Mouse (Mus musculus) lung, postnatal 0 days (tissue): ENCODE measurements around the gene Cdc42bpb. TPM values are rescaled to one million over a fixed set of nuclear protein-coding genes. Genes with fewer than 3 reads are reported as not detected.

ENCODE experiments used
- ATAC-seq: fragments of 200-750 bp; cut with Nextera tagmentation; 2 replicates; pipeline ENCODE4 v1.8.0; 2017; ENCODE audit warnings: moderate library complexity
- DNase-seq: peaks from one replicate; pipeline ENCODE4 v3.0.0-alpha.2; 2016; ENCODE audit warnings: low spot score
- H3K27ac ChIP-seq: fragments of 300-500 bp; sonication (generic); 2 replicates; pipeline ENCODE4 v1.5.1; 2014; ENCODE audit warnings: antibody characterized with exemption, mild to moderate bottlenecking, low read length, mixed read lengths
- H3K27me3 ChIP-seq: fragments of 300-500 bp; sonication (generic); replicated peaks from 2 replicates; pipeline ENCODE4 v1.6.1; 2014; ENCODE audit warnings: low read length, mixed read lengths; ENCODE audit not compliant: insufficient read depth
- H3K36me3 ChIP-seq: fragments of 300-500 bp; sonication (generic); 2 replicates; pipeline ENCODE4 v1.6.1; 2014; ENCODE audit warnings: low read length, mixed read lengths; ENCODE audit not compliant: insufficient read depth
- H3K4me1 ChIP-seq: fragments of 300-500 bp; sonication (generic); 2 replicates; pipeline ENCODE4 v1.6.1; 2014; ENCODE audit warnings: antibody characterized with exemption, low read depth, low read length, mixed read lengths; ENCODE audit not compliant: insufficient read depth
- H3K4me2 ChIP-seq: fragments of 300-500 bp; sonication (generic); replicated peaks from 2 replicates; pipeline ENCODE4 v1.6.1; 2014; ENCODE audit warnings: low read depth, mild to moderate bottlenecking, low read length, moderate library complexity, mixed read lengths
- H3K4me3 ChIP-seq: fragments of 300-500 bp; sonication (generic); 2 replicates; pipeline ENCODE4 v1.5.1; 2014; ENCODE audit warnings: low read depth, low read length
- H3K9ac ChIP-seq: fragments of 300-500 bp; sonication (generic); replicated peaks from 2 replicates; pipeline ENCODE4 v1.6.1; 2014; ENCODE audit warnings: low read depth, mild to moderate bottlenecking
- H3K9me3 ChIP-seq: fragments of 300-500 bp; sonication (generic); 2 replicates; pipeline ENCODE4 v1.6.1; 2016; ENCODE audit warnings: low read length, mixed read lengths
- CTCF ChIP-seq: IDR thresholded peaks from 2 replicates; pipeline ENCODE4 v1.5.1; 2016; ENCODE audit warnings: antibody characterized with exemption, mild to moderate bottlenecking
- EP300 ChIP-seq: IDR thresholded peaks from 2 replicates; pipeline ENCODE4 v1.6.1; 2016; ENCODE audit warnings: antibody characterized with exemption, mild to moderate bottlenecking, control low read depth
- whole genome bisulfite sequencing: fragments of 180-500 bp; shearing (Covaris S2); extraction: QIAGEN DNeasy Blood & Tissue Kit; methylation state at CpG from one replicate; pipeline ENCODE4 v1.1.7; 2014; 5-methylcytosine and 5-hydroxymethylcytosine counted together
- polyA plus RNA-seq: library from polyadenylated mRNA; unstranded; fragments of >200 nt; fragmentation: Nextera tagmentation; extraction: Ambion mirVana; gene quantifications from 2 replicates; pipeline ENCODE4 v1.2.1, GENCODE M21; 2015

Cdc42bpb gene
- polyA plus RNA-seq, 1 experiment from 2014 or later, result 32.5 TPM

DNA sequence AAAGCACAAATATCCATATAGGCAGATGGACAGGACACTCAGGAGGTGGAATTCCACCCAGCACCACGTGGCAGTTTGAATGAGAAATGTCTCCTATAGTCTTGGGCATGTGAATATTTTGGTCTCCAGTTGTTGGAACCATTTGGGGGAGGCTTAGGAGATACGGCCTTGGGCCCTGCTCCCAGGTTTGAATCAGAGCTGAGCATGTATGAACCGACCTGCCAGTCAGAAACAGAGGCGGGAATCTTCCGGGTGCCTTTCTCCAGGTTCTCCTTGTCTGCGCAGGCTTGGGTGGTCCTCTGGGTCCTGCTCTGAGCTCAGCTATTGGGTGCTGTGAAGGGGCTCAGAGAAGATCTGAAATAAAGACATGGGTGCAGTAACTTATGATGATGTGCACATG is 16.5 kb upstream of the Cdc42bpb start:
- ATAC-seq, result no peak
- WGBS, result 82% methylated on average over 6 of the region's 6 CpGs
- TF ChIP-seq CTCF (no peak), EP300 (no peak)
- Histone ChIP-seq H3K27me3 (no peaks in the 10 kb centered on the region), H3K36me3 (no peaks in the 10 kb centered on the region), H3K9me3 (no peaks in the 10 kb centered on the region), H3K4me2 (no peak overlapping the region), H3K4me3 (no peak overlapping the region), H3K27ac (no peak overlapping the region), H3K9ac (no peak overlapping the region), H3K4me1 (no peaks in the 10 kb centered on the region)
- DNase-seq, result no peak

GRCm38 (mm10) chr12:111387146-111387545 is 9.6 kb upstream of the Cdc42bpb start:
- Histone ChIP-seq H3K9ac (no peak overlapping the region), H3K36me3 (no peaks in the 10 kb centered on the region), H3K27ac (peak overlapping the region; percentile 34; the same call in 1 of the 2 replicates), H3K4me1 (peaks cover 6% of the 10 kb centered on the region; the same call in 1 of the 2 replicates), H3K4me3 (no peak overlapping the region), H3K4me2 (no peak overlapping the region), H3K9me3 (no peaks in the 10 kb centered on the region), H3K27me3 (no peaks in the 10 kb centered on the region)
- DNase-seq, result peak; percentile 37
- TF ChIP-seq CTCF (no peak), EP300 (no peak)
- ATAC-seq, result peak; percentile 36
- 50% methylated on average over 4 of the region's 4 CpGs for WGBS

DNA sequence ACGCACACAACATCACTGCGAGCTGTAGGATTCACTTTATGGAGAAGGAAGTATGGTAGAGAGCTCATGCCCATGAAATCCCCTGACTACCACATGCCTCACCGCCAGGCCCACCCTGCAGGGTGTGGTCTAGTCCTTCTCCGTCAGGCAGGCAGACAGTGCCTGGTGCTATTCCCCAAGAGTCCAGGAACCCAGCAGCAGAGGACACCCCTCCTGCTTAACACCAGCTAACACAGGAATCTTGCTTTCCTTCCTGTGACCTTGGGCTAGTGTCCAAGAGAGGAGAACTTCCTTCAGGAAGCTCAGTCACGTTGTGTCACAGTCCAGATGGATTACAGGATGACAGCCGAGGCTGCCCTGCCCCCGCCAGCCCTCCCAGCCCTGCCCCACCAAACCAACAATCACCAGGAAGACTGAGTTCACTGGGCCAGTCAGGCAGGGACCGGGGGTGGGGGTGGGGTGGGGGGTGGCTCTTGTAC is 9.2 kb upstream of the Cdc42bpb start:
- ATAC-seq (peak; percentile 97), DNase-seq (peak; percentile 86)
- H3K4me3 ChIP-seq, result no peak overlapping the region
- H3K9ac ChIP-seq, result no peak overlapping the region
- H3K27ac ChIP-seq, result peak overlapping the region; percentile 77
- H3K4me2 ChIP-seq, result no peak overlapping the region
- peaks cover 6% of the 10 kb centered on the region; the same call in 1 of the 2 replicates for H3K4me1 ChIP-seq
- WGBS, result 20% methylated on average over 8 of the region's 8 CpGs
- H3K9me3 ChIP-seq, result no peaks in the 10 kb centered on the region
- no peaks in the 10 kb centered on the region for H3K27me3 ChIP-seq
- TF ChIP-seq CTCF (no peak), EP300 (peak; percentile 92)
- H3K36me3 ChIP-seq, result no peaks in the 10 kb centered on the region

- DNase-seq, result no peak
- Histone ChIP-seq H3K4me3 (no peak overlapping the region), H3K4me2 (no peak overlapping the region), H3K27me3 (no peaks in the 10 kb centered on the region), H3K4me1 (peaks cover 6% of the 10 kb centered on the region; the same call in 1 of the 2 replicates), H3K9ac (no peak overlapping the region), H3K9me3 (no peaks in the 10 kb centered on the region), H3K27ac (peak overlapping the region; percentile 77), H3K36me3 (no peaks in the 10 kb centered on the region)
- ATAC-seq, result no peak
- WGBS, result 75% methylated on average over 13 of the region's 13 CpGs
- TF ChIP-seq EP300 (no peak), CTCF (no peak)
Observed at GRCm38 (mm10) chr12:111385883-111386641, 8.5 kb upstream of the Cdc42bpb start.

DNA sequence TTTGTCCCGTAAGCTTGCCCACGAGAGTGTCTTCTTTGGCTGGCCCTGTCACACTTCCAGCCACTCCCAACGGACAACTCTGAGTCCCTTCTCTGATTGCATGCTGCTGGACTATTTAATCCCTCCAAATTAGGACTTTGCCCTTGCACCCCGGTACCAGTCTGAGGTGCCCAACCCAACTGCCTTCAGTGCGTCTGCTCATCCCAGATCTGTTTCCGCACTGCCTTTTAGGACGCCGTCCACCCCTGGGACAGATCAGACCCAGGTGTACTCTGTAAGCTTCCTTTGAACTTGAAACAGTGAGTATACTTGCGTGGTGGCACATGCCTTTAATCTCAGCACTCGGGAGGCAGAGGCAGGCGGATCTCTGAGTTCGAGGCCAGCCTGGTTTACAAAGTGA is 1.3 kb upstream of the Cdc42bpb start:
- no peak overlapping the region for H3K9ac ChIP-seq
- H3K27me3 ChIP-seq, result no peaks in the 10 kb centered on the region
- H3K27ac ChIP-seq, result no peak overlapping the region; the same call in 1 of the 2 replicates
- H3K36me3 ChIP-seq, result no peaks in the 10 kb centered on the region
- ATAC-seq (no peak), DNase-seq (no peak)
- H3K4me3 ChIP-seq, result no peak overlapping the region
- H3K4me2 ChIP-seq, result no peak overlapping the region
- no peak for TF ChIP-seq EP300
- no peak for TF ChIP-seq CTCF
- peaks cover 12% of the 10 kb centered on the region; the same call in 1 of the 2 replicates for H3K4me1 ChIP-seq
- 70% methylated on average over 12 of the region's 12 CpGs for WGBS
- H3K9me3 ChIP-seq, result no peaks in the 10 kb centered on the region

GRCm38 (mm10) chr12:111377986-111378490 is 520 bp upstream of the Cdc42bpb start:
- H3K27ac ChIP-seq, result peak overlapping the region; percentile 99
- peak; percentile 57 for DNase-seq
- no peaks in the 10 kb centered on the region for H3K27me3 ChIP-seq
- H3K9ac ChIP-seq, result peak overlapping the region; percentile 94
- TF ChIP-seq EP300 (no peak), CTCF (no peak)
- H3K9me3 ChIP-seq, result no peaks in the 10 kb centered on the region
- peak overlapping the region; percentile 96 for H3K4me3 ChIP-seq
- ATAC-seq, result peak; percentile 21
- WGBS, result under 1% methylated on average over 30 of the region's 32 CpGs
- peak overlapping the region; percentile 83 for H3K4me2 ChIP-seq
- H3K4me1 ChIP-seq, result peaks cover 16% of the 10 kb centered on the region; the same call in 1 of the 2 replicates
- no peaks in the 10 kb centered on the region for H3K36me3 ChIP-seq
